Mouse (Mus musculus) adrenal gland, postnatal 25 days (tissue): ENCODE results near the gene Trim14. TPM values are rescaled to one million over a fixed set of nuclear protein-coding genes. Genes with fewer than 3 reads are reported as not detected.
A peak's percentile ranks its signal among the peaks of the same experiment; 100 is the strongest.
"Not testable (repeated sequence)": the region's sequence is repeated elsewhere in the genome, so short reads cannot be mapped to it uniquely, and the experiment has no call there.

Source experiments
- DNase-seq: peaks from one replicate; pipeline ENCODE4 v3.0.0; 2021; ENCODE audit warnings: mixed read lengths
- long read RNA-seq: library from polyadenylated mRNA; stranded (forward); transcript quantifications from one replicate; pipeline ENCODE4 v2.0.0, GENCODE M21; 2021
- total RNA-seq: library from RNA; stranded (reverse); gene quantifications from 2 replicates; pipeline ENCODE4 v1.2.3, GENCODE M21; 2021

The Trim14 gene
- total RNA-seq: 3.3 and 5.1 TPM in 2 replicates
- long read RNA-seq, transcript Trim14-201 (6 exons, 1,429 nt): major isoform, 10 of 17 reads
- long read RNA-seq, partial matches to known transcripts: 0 of 17 reads
- long read RNA-seq, other reads (novel, unspliced or antisense): 7 of 17 reads

- DNase-seq: peak; percentile 40
Measured at GRCm38 (mm10) chr4:46535840-46536361, at the start of gene Trim14. Gene Trim14, minus strand, starts transcription at chr4:46536141.

GRCm38 (mm10) chr4:46585041-46585810, 49.3 kb upstream of the Trim14 start:
- DNase-seq: no peak

GRCm38 (mm10) chr4:46584536-46584935, 48.6 kb upstream of the Trim14 start:
- not testable (repeated sequence) for DNase-seq

- not testable (repeated sequence) for DNase-seq
Measured at GRCm38 (mm10) chr4:46584084-46584483, 48.1 kb upstream of the Trim14 start.

GRCm38 (mm10) chr4:46582024-46582423, 46.1 kb upstream of the Trim14 start:
- DNase-seq: not testable (repeated sequence)

- not testable (repeated sequence) for DNase-seq
Measured at GRCm38 (mm10) chr4:46581577-46581976, 45.6 kb upstream of the Trim14 start.

- not testable (repeated sequence) for DNase-seq
Measured at GRCm38 (mm10) chr4:46580799-46581243, 44.9 kb upstream of the Trim14 start.

- not testable (repeated sequence) for DNase-seq
Measured at GRCm38 (mm10) chr4:46578796-46579346, 42.9 kb upstream of the Trim14 start.

- no peak for DNase-seq
Measured at GRCm38 (mm10) chr4:46578228-46578627, 42.3 kb upstream of the Trim14 start.

GRCm38 (mm10) chr4:46575509-46576284, 39.8 kb upstream of the Trim14 start:
- not testable (repeated sequence) for DNase-seq

- no peak for DNase-seq
Measured at GRCm38 (mm10) chr4:46574841-46575240, 38.9 kb upstream of the Trim14 start.

GRCm38 (mm10) chr4:46574024-46574753, 38.2 kb upstream of the Trim14 start:
- DNase-seq: no peak

GRCm38 (mm10) chr4:46572616-46573015, 36.7 kb upstream of the Trim14 start:
- no peak for DNase-seq

- no peak for DNase-seq
Measured at GRCm38 (mm10) chr4:46571744-46572143, 35.8 kb upstream of the Trim14 start.

- no peak for DNase-seq
Measured at GRCm38 (mm10) chr4:46569671-46570070, 33.7 kb upstream of the Trim14 start.

GRCm38 (mm10) chr4:46568169-46568568, 32.2 kb upstream of the Trim14 start:
- DNase-seq: no peak

GRCm38 (mm10) chr4:46566931-46567671, 31.2 kb upstream of the Trim14 start:
- DNase-seq: no peak

GRCm38 (mm10) chr4:46565393-46565955, 29.5 kb upstream of the Trim14 start:
- DNase-seq: no peak

GRCm38 (mm10) chr4:46564247-46564646, 28.3 kb upstream of the Trim14 start:
- no peak for DNase-seq

- DNase-seq: peak; percentile 50
Measured at GRCm38 (mm10) chr4:46563847-46564246, 27.9 kb upstream of the Trim14 start.

GRCm38 (mm10) chr4:46562841-46563240, 26.9 kb upstream of the Trim14 start:
- no peak for DNase-seq
